Mouse (Mus musculus) stomach, embryonic 15.5 days (tissue): ENCODE data around the gene Ptprg. TPM values are rescaled to one million over a fixed set of nuclear protein-coding genes. Genes with fewer than 3 reads are reported as not detected.
A peak's percentile ranks its signal among the peaks of the same experiment; 100 is the strongest.

ENCODE experiments used
- ATAC-seq: fragments of 200-750 bp; cut with Nextera tagmentation; 2 replicates; pipeline ENCODE4 v1.8.0; 2017; ENCODE audit warnings: low read depth, moderate number of reproducible peaks, moderate TSS enrichment; ENCODE audit not compliant: insufficient read depth, low FRiP score
- H3K27ac ChIP-seq: fragments of 300-500 bp; sonication (generic); 2 replicates; pipeline ENCODE4 v1.5.1; 2015; ENCODE audit warnings: mild to moderate bottlenecking, inconsistent platforms
- H3K27me3 ChIP-seq: fragments of 300-500 bp; sonication (generic); replicated peaks from 2 replicates; pipeline ENCODE4 v1.6.1; 2015; ENCODE audit warnings: inconsistent platforms
- H3K36me3 ChIP-seq: fragments of 300-500 bp; sonication (generic); 2 replicates; pipeline ENCODE4 v1.6.1; 2015; ENCODE audit warnings: inconsistent platforms
- H3K4me1 ChIP-seq: fragments of 300-500 bp; sonication (generic); 2 replicates; pipeline ENCODE4 v1.6.1; 2015; ENCODE audit warnings: inconsistent platforms
- H3K4me2 ChIP-seq: fragments of 300-500 bp; sonication (generic); 2 replicates; pipeline ENCODE4 v1.6.1; 2015; ENCODE audit warnings: mild to moderate bottlenecking, inconsistent platforms
- H3K4me3 ChIP-seq: fragments of 300-500 bp; sonication (generic); replicated peaks from 2 replicates; pipeline ENCODE4 v1.5.1; 2015; ENCODE audit warnings: inconsistent platforms
- H3K9ac ChIP-seq: fragments of 300-500 bp; sonication (generic); 2 replicates; pipeline ENCODE4 v1.6.1; 2015; ENCODE audit warnings: inconsistent platforms
- H3K9me3 ChIP-seq: fragments of 300-500 bp; sonication (generic); 2 replicates; pipeline ENCODE4 v1.6.1; 2016; ENCODE audit warnings: inconsistent platforms
- WGBS: fragments of 180-500 bp; shearing (Covaris S2); methylation state at CpG from one replicate; pipeline ENCODE4 v1.1.7; 2015; 5-methylcytosine and 5-hydroxymethylcytosine counted together
- polyA plus RNA-seq: library from polyadenylated mRNA; unstranded; fragments of >200 nt; fragmentation: Nextera tagmentation; extraction: Ambion mirVana; gene quantifications from 2 replicates; pipeline ENCODE4 v1.2.1, GENCODE M21; 2015

Gene Ptprg
- polyA plus RNA-seq, 1 experiment from 2014 or later = 22.9 TPM

GRCm38 (mm10) chr14:12167215-12167614 lies 613.9 kb downstream of the Ptprg start:
- Histone ChIP-seq H3K4me1 (0 out of 2 replicates have a peak, but pooled peaks cover 3% of the 10 kb centered on the region), H3K36me3 (no peaks in the 10 kb centered on the region), H3K9ac (no peak overlapping the region), H3K27ac (no peak overlapping the region), H3K4me3 (no peak overlapping the region), H3K27me3 (no peaks in the 10 kb centered on the region), H3K4me2 (no peak overlapping the region), H3K9me3 (no peaks in the 10 kb centered on the region)
- 73% methylated on average over 4 of the region's 4 CpGs for WGBS
- no peak for ATAC-seq

GRCm38 (mm10) chr14:12167651-12168050 lies 614.3 kb downstream of the Ptprg start:
- no peak overlapping the region for H3K4me3 ChIP-seq
- no peak for ATAC-seq
- no peak overlapping the region for H3K4me2 ChIP-seq
- no peak overlapping the region for H3K27ac ChIP-seq
- H3K9ac ChIP-seq = no peak overlapping the region
- no peaks in the 10 kb centered on the region for H3K36me3 ChIP-seq
- no peaks in the 10 kb centered on the region for H3K9me3 ChIP-seq
- 0 out of 2 replicates have a peak, but pooled peaks cover under 1% of the 10 kb centered on the region for H3K4me1 ChIP-seq
- no peaks in the 10 kb centered on the region for H3K27me3 ChIP-seq
- WGBS = 88% methylated on average over 8 of the region's 8 CpGs

- Histone ChIP-seq H3K27me3 (no peaks in the 10 kb centered on the region), H3K4me2 (no peak overlapping the region), H3K4me1 (no peaks in the 10 kb centered on the region), H3K9me3 (no peaks in the 10 kb centered on the region), H3K4me3 (no peak overlapping the region), H3K27ac (no peak overlapping the region), H3K36me3 (no peaks in the 10 kb centered on the region), H3K9ac (no peak overlapping the region)
- WGBS = 40% methylated on average over 5 of the region's 5 CpGs
- no peak for ATAC-seq
Measured at GRCm38 (mm10) chr14:12177436-12177835, 624.1 kb downstream of the Ptprg start.

GRCm38 (mm10) chr14:12178645-12179044 lies 625.3 kb downstream of the Ptprg start:
- H3K4me3 ChIP-seq = no peak overlapping the region
- no peaks in the 10 kb centered on the region for H3K9me3 ChIP-seq
- WGBS = 84% methylated on average over 1 of the region's 1 CpGs
- H3K4me1 ChIP-seq = 0 out of 2 replicates have a peak, but pooled peaks cover 5% of the 10 kb centered on the region
- H3K36me3 ChIP-seq = no peaks in the 10 kb centered on the region
- no peaks in the 10 kb centered on the region for H3K27me3 ChIP-seq
- no peak for ATAC-seq
- H3K9ac ChIP-seq = no peak overlapping the region
- no peak overlapping the region for H3K27ac ChIP-seq
- no peak overlapping the region for H3K4me2 ChIP-seq

GRCm38 (mm10) chr14:12180116-12180515 lies 626.8 kb downstream of the Ptprg start:
- no peak overlapping the region for H3K4me2 ChIP-seq
- ATAC-seq = no peak
- 57% methylated on average over 3 of the region's 3 CpGs for WGBS
- H3K36me3 ChIP-seq = no peaks in the 10 kb centered on the region
- no peaks in the 10 kb centered on the region for H3K9me3 ChIP-seq
- H3K27ac ChIP-seq = no peak overlapping the region
- 0 out of 2 replicates have a peak, but pooled peaks cover 5% of the 10 kb centered on the region for H3K4me1 ChIP-seq
- no peak overlapping the region for H3K9ac ChIP-seq
- no peaks in the 10 kb centered on the region for H3K27me3 ChIP-seq
- no peak overlapping the region for H3K4me3 ChIP-seq

- H3K4me1 ChIP-seq = 0 out of 2 replicates have a peak, but pooled peaks cover 9% of the 10 kb centered on the region
- H3K36me3 ChIP-seq = no peaks in the 10 kb centered on the region
- H3K9ac ChIP-seq = no peak overlapping the region
- no peaks in the 10 kb centered on the region for H3K27me3 ChIP-seq
- H3K4me2 ChIP-seq = no peak overlapping the region
- H3K9me3 ChIP-seq = no peaks in the 10 kb centered on the region
- H3K4me3 ChIP-seq = no peak overlapping the region
- no peak for ATAC-seq
- 64% methylated on average over 4 of the region's 4 CpGs for WGBS
- H3K27ac ChIP-seq = no peak overlapping the region
Measured at GRCm38 (mm10) chr14:12185040-12185439, 631.7 kb downstream of the Ptprg start.

- ATAC-seq = no peak; the same call in 1 of the 2 replicates
- Histone ChIP-seq H3K27me3 (no peaks in the 10 kb centered on the region), H3K36me3 (no peaks in the 10 kb centered on the region), H3K4me3 (no peak overlapping the region), H3K4me2 (no peak overlapping the region), H3K27ac (peak overlapping the region; percentile 72), H3K9me3 (no peaks in the 10 kb centered on the region), H3K9ac (no peak overlapping the region), H3K4me1 (0 out of 2 replicates have a peak, but pooled peaks cover 6% of the 10 kb centered on the region)
- 25% methylated on average over 4 of the region's 4 CpGs for WGBS
Measured at GRCm38 (mm10) chr14:12188352-12188751, 635.0 kb downstream of the Ptprg start.

- 83% methylated on average over 3 of the region's 3 CpGs for WGBS
- Histone ChIP-seq H3K9me3 (no peaks in the 10 kb centered on the region), H3K4me1 (0 out of 2 replicates have a peak, but pooled peaks cover 4% of the 10 kb centered on the region), H3K4me3 (no peak overlapping the region), H3K9ac (no peak overlapping the region), H3K4me2 (no peak overlapping the region), H3K36me3 (no peaks in the 10 kb centered on the region), H3K27me3 (no peaks in the 10 kb centered on the region), H3K27ac (no peak overlapping the region)
- ATAC-seq = no peak
Measured at GRCm38 (mm10) chr14:12189266-12189665, 635.9 kb downstream of the Ptprg start.

GRCm38 (mm10) chr14:12189717-12190600 lies 636.6 kb downstream of the Ptprg start:
- 0 out of 2 replicates have a peak, but pooled peaks cover 4% of the 10 kb centered on the region for H3K4me1 ChIP-seq
- no peak overlapping the region for H3K4me3 ChIP-seq
- H3K9ac ChIP-seq = no peak overlapping the region
- 71% methylated on average over 12 of the region's 12 CpGs for WGBS
- no peak overlapping the region for H3K4me2 ChIP-seq
- H3K27ac ChIP-seq = no peak overlapping the region; the same call in 1 of the 2 replicates
- no peaks in the 10 kb centered on the region for H3K9me3 ChIP-seq
- H3K27me3 ChIP-seq = no peaks in the 10 kb centered on the region
- H3K36me3 ChIP-seq = no peaks in the 10 kb centered on the region
- peak; percentile 53; the same call in 1 of the 2 replicates for ATAC-seq

- ATAC-seq = no peak
- Histone ChIP-seq H3K27ac (no peak overlapping the region), H3K4me2 (no peak overlapping the region), H3K4me3 (no peak overlapping the region), H3K9ac (no peak overlapping the region), H3K9me3 (no peaks in the 10 kb centered on the region), H3K36me3 (no peaks in the 10 kb centered on the region), H3K4me1 (0 out of 2 replicates have a peak, but pooled peaks cover 4% of the 10 kb centered on the region), H3K27me3 (no peaks in the 10 kb centered on the region)
- WGBS = 91% methylated on average over 6 of the region's 6 CpGs
Measured at GRCm38 (mm10) chr14:12191076-12191475, 637.7 kb downstream of the Ptprg start.

GRCm38 (mm10) chr14:12198735-12199134 lies 645.4 kb downstream of the Ptprg start:
- no peak overlapping the region for H3K27ac ChIP-seq
- no peak overlapping the region for H3K4me2 ChIP-seq
- no peaks in the 10 kb centered on the region for H3K4me1 ChIP-seq
- no peak overlapping the region for H3K4me3 ChIP-seq
- H3K9ac ChIP-seq = no peak overlapping the region
- no peaks in the 10 kb centered on the region for H3K27me3 ChIP-seq
- H3K36me3 ChIP-seq = no peaks in the 10 kb centered on the region
- 28% methylated on average over 7 of the region's 7 CpGs for WGBS
- ATAC-seq = no peak
- H3K9me3 ChIP-seq = no peaks in the 10 kb centered on the region
